Mouse (Mus musculus): ENCODE data around the gene Sult5a1.

Sult5a1 gene

DNA sequence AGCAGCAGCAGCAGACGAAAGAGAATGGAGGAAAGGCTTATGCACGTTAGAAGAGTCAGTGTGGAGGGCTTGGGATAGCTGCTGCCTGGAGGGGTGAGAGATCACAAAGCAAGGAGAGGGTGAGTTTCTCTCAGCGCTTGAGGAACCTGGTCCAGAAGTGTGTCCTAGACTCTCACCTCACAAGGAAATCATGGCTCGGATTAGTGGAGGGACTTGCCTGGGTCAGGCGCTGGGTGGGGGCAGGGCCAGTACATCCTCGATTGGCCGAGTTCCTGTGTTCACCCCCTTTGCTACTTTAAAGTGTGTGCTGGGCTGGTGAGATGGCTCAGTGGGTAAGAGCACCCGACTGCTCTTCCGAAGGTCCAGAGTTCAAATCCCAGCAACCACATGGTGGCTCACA, 22.3 kb downstream of the Sult5a1 start:
- in situ Hi-C loops (cut with MboI, MseI): no loop called here

DNA sequence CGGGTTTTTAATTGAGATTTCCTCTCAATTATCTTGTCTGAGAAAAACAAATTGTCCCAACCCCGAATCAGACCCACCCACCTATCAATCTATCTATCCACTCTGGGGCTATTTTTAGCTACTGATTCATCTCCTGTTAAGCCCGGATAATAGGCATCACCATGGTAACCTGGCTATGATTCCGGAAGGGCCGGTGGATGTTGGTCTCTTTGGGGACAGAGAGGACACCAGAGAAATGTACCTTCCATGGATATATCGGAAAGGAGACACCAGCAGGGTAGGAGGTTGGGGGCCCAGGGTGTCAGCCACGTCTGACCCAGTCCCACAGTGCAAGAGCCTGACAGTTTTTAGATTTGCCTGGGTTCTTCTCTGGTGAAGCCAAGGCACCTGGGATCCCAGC, 22.7 kb downstream of the Sult5a1 start:
- in situ Hi-C loops (cut with MboI, MseI): no loop called here

DNA sequence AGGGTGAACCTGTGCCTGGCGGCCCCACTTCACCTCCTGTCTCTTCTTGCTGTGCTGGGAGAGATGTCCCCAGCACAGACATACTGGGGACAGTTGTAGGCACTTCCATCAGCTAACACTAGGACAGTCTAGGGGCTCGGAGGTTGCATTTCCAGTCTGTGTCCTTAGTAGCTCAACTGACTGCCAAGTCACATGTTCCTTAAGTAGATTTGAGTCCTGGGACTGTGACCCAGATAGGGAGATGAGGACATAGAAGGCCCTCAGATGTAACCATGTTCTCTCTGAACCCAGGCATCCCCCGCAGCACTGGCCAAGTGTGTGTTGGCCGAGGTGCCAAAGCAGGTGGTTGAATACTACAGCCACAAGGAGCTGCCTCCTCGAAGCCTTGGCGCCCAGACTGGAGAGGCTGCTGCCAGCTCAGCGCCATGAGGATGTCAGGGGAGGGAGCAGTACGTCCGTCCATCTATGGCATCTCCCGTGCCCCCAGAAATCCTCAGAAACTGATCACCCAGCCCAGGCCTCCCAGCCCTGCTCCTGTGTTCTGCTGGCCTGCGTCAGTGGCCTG, 23.9 kb downstream of the Sult5a1 start:
- in situ Hi-C loops (cut with MboI, MseI): no loop called here

DNA sequence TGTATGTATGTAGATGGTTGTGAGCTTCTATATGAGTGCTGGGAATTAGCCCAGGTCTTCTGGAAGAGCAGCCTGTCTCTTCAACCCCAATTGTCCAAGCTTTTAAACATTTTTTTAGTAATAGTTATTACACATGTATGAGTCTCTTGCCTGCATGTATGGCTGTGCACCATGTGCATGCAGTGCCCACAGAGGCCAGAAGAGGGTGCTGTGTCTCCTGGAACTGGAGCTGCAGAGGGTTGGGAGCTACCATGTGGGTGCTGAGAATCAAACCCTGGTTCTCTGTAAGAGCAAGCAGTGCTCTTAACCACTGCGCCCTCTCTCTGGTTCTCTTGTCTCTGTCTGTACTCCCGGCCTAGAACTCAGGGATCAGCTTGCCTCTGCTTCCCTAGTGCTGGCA, 25.2 kb downstream of the Sult5a1 start:
- in situ Hi-C loops (cut with MboI, MseI): no loop called here

DNA sequence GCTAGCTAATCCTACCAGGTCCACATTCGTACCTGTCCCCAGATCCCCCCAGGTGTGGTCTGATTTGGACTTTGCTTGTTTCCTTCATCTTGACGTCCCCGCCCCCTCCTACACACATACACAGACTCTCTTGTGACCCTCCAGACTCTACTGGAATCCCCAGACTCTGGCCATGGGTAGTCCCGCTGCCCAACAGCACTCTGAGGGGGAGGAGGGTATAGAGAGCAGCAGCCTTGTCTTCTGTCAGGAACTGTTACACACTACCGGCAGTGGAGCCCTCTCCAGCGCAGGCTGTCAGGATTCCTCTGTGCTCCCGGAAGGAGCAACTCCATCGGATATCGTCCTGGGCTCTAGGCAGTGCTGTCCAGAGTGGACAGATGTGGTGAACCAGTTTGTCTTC, 27.1 kb downstream of the Sult5a1 start:
- in situ Hi-C loops (cut with MboI, MseI): no loop called here

DNA sequence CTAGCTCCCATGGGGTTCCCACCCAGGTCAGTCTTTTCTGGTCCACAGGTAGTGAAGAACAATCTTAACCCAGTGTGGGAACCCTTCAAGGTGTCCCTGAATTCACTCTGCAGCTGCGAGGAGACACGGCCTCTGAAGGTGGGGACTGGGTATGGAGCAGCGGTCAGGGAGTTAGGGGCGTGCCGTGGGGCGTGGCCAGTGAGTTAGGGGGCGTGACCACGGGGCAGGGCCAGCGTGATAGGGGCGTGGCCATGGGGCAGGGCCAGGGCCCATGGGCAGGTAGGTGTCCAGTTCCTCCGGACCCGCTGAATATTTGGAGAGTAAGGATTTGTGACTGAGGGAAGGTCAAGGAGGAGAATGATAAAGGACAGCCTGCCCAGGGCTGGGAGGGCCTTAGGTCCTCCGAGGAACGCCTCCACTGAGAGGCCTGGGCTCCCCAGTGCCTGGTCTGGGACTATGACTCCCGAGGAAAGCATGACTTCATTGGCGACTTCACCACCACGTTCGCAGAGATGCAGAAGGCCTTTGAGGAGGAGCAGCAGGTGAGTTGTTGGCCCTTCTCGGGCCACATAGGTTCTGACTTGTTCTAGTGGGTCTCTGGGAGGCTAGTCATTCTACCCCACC, 31.8 kb downstream of the Sult5a1 start:
- in situ Hi-C loops (cut with MboI, MseI): no loop called here

DNA sequence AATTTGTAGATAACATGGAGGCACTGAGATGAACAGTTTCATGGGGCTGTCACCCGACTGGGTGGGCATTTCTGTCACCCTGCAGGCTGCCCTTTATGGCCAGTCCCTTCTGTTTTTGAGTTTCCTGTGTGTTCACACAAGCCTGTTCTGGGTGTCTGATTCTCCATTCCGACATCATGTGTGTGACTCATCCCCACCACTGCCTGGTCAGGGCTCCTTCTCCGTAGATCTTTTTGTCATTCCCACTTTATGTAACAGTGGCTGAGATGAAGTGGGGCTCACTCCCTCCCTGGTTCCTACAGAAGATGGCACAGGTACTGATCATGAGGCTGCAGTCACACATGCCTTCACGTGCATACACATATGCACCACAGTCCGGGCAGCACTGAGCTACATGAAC, 35.4 kb downstream of the Sult5a1 start:
- in situ Hi-C loops (cut with MboI, MseI): no loop called here

DNA sequence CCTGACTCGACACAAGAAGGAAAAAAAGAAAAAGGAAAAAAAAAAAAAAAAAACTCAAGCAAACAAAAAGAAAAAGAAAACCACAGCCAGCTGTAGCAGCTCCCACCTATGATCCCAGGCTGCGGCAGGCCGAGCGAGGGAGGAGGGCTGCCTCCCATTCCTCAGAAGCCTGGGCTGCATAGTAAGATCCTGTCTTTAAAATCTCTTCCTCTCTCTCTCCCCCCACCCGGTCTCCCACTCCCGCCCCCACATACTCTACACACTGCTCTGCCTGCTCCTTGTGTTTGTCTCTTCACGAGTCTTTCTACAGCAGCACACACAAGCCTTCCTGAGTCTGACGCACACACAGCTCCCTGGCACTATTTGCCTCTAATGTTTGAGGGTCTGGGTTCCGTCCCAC, 36.1 kb downstream of the Sult5a1 start:
- in situ Hi-C loops (cut with MboI, MseI): no loop called here

DNA sequence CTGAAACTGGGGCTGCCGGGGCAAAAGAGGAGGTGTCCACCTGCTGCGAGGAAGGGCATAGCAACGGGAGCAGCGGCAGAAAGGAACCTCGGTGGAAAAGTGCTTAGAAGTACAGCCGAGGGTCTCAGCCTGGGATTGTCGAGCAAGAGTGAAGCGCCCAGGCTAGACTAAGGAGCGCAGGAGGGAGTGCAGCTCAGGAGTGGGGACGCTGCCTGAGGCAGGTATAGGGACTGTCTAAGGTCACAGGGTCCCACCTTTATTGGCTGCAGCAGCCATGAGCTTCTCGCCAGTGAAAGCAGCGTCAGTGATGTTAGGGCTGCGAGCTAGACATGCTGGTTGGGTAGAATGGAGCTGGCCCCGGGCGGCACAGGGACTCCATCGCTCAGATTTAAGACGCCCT, 40.4 kb downstream of the Sult5a1 start:
- in situ Hi-C loops (cut with MboI, MseI): no loop called here

DNA sequence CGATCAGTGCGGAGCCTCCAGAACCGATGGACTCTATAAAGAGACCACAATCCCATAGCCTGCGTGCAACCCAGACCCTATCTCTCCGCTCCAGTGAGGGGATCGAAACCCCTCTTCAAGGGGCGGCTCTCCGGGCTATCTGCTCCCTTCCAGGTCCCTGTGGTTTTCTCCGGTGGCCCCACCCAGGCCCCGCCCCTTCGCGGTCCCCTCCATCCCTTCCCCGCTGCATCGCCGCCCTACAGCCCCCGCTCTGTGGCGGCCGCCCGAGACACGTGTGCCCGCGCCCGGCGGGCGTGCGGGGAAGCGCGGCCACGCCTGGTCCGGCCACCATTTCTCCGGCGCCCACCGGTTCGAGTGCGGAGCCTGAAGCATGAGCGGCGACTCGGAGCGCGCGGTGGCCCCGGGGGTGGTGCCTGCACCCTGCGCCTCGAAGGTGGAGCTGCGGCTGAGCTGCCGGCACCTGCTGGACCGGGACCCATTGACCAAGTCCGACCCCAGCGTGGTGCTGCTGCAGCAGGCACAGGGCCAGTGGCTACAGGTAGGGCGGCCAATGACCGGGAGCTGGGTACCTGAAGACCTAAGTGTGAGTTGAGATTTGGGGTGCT, 40.9 kb downstream of the Sult5a1 start, which contains the start of gene Cpne7:
TSS of gene Cpne7 (plus strand) at position 248 of the 605 bp plus-strand sequence.
- in situ Hi-C loops (cut with MboI, MseI): no loop called here

DNA sequence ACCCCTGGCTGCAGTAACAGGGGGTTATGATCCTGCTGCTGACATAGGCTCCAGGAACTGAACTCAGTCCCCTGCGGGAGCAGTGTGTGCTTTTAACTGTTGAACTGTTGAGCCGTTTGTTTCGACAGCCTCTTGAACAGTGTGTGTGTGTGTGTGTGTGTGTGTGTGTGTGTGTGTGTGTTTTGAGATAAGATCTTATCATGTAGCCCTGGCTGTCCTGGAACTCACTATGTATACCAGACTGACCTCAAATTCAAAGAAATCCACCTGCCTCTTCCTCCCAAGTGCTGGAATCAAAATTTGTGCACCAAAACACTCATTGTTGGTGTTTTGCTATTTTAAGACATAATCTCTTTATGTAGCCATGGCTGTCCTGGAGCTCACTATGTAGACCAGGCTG, 43.5 kb downstream of the Sult5a1 start:
- in situ Hi-C loops (cut with MboI, MseI): no loop called here

DNA sequence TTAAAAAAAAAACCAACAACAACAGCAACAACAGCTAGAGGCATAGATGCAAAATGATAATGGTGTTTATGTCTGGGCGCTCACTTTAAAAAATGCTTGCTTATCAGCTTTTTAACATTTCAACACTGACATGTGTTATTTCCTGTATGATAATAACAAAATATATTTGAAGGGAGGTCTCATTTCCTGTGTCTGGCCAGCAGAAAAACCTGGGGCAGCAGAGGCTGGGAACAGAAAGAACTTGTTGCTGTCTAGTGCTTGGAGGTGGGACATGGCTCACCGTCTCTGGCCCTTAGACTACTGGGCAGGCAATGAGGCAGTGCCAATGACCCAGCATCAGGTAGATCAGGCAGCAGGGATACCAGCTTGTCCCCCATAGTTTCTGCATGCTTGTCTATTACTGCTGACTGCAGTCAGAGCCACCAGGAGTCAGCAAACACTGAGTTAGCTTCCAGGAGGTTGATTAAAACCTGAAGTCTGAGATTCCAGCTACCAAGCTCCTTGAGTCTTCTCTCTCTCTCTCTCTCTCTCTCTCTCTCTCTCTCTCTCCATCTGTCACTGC, 44.1 kb downstream of the Sult5a1 start:
- in situ Hi-C loops (cut with MboI, MseI): no loop called here

DNA sequence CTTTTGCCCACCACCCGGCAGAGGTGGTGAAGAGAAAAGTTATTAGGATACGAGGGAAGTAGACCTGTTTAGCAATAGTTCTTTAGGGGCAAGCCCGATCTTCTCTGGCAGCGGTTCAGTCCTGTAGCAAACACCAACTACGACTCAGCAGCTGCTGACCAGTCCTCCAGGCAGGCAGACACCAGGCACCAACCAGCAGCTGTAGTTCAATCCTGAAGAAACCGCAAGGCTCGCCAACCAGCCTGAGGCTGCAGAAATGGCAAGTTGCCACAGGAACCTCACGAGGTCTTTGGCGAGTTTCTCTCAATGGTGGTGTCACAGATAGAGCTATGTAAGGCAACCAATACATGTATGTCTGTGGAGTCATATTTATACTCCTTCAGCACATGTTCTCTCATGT, 45.2 kb downstream of the Sult5a1 start:
- in situ Hi-C loops (cut with MboI, MseI): no loop called here

DNA sequence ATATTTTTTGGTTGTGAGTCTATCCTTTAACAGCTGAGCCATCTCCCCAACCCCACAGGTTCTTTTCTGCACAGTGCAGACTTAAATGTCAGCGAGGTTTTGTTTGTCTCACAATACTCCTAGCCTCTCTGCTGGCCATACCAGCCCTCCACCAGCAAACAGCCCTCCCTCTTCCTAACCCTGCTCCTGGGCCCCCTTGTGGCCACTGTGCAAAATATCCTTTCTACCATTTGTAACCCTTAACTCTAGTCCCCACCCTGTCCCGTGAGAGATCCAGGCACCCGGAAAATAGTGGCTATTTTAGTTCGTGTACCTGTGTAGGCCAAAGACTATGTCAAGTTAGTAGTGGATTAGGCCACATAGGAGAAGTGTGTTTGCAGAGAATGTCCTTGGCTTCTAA, 47.5 kb downstream of the Sult5a1 start:
- in situ Hi-C loops (cut with MboI, MseI): no loop called here

DNA sequence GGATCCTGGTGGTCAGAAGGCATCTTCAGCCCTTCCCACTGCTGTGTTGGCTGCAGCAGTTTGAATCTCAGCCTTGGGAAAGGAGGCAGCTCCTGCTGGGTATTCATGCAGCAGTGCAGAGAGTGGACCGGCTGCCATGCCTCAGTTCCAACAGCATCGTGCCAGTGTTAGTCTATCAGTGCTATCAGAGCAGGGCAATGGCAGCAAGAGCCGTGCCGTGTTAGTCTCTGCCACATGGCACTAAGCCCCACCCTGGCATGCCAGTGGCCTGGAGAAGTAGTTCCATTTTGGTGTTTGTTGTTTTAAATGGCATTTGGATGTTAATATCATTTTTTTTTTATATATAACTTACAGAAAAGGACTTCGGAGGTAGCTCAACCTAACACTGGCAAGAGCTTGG, 49.2 kb downstream of the Sult5a1 start:
- in situ Hi-C loops (cut with MboI, MseI): no loop called here

DNA sequence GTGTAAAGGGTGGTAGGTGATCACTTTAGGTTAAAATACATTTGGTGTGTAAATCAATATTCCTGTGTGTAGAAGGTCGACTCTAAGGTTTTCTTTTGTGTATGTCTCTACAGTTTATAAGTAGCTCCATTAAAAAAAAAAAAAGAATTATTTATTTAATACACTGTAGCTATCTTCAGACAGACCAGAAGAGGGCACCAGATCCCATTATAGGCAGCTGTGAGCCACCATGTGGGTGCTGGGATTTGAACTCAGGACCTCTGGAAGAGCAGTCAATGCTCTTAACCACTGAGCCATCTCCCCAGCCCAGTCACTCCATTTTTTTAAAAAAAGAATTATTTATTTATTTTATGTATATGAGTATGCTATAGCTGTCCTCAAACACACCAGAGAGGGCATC, 50.1 kb downstream of the Sult5a1 start:
- in situ Hi-C loops (cut with MboI, MseI): no loop called here

DNA sequence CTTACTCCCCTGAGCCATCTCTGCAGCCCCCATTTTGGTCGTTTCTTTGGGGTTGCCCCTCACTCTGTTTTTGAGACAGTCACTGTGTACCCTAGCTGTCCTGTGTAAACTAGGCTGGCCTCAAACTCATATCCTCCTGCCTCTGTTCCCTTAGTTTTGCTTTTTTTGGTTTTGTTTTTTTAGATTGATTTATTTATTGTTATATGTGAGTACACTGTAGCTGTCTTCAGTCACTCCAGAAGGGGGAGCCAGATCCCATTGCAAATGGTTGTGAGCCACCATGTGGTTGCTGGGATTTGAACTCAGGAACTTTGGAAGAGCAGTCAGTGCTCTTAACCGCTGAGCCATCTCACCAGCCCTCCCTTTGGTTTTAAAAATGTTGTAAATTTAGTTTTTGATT, 51.6 kb downstream of the Sult5a1 start:
- in situ Hi-C loops (cut with MboI, MseI): no loop called here

DNA sequence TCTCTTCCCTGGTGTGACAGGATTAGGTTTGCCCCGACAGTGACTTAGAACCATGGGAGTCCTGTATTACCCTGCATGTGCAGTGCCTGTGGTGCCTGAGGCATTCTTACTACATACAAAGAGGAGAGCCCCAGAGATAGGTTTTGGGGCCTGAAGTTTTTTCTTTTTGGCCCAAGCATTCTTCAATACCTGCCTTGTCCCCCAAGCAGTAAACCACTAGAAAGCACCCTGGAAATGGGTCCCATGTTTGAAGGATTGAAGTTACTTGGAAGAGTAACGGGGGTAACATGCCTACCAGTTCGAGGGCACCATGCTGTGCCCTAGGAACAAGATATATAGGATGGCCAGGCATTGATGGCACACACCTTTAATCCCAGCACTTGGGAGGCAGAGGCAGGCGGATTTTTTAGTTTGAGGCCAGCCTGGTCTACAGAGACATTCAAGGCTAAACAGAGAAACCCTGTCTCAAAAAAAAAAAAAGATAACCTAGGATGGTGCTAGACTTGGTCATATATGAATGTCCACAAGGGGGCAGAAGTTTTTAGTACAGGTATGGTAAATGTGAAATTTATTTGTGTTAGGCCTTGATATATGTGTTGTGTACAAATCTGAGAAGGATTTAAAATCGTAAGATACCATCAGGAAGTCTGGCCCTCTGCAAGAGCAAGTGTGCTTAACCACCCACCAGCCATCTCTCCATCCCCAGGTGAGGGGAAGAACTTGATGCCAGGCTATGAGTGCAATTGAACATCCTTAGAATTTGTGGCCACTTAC, 52.4 kb downstream of the Sult5a1 start:
- in situ Hi-C loops (cut with MboI, MseI): no loop called here

DNA sequence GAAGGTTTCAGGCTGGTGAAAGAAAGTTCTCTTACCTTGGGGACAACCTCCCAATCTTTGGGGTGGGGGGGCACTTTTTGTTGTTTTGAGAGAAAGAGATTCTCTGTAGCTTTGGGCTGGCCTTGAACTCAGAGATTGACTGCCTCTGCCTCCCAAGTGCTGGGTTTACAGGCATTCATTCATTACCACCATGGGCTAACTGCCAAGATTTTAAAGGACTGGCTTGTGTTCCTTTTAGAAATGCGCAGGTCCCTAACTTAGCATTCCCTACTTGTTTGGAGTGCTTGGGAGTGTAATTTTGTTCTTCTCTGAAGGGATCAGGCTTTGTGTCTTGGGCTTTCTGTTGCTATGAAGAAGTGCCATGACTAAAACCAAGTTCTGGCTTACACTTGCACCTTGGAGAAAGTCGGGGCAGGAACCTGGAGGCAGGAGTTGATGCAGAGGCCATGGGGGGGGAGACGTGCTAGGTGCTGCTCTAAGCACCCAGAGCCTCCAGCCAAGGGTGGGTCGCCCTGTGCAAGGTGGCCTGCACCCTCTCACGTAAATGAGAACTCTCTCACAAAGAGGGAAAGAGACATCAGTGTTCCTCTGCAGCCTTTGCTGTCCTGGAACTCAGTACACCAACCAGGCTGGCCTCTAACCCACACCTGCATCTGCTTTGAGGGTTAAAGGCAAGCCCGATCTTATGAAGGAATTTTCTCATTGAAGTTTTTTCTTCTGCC, 53.9 kb downstream of the Sult5a1 start:
- in situ Hi-C loops (cut with MboI, MseI): loop anchor here (5.0 kb wide), 1 partner anchor 57 kb away; no protein-coding TSS in a partner anchor

DNA sequence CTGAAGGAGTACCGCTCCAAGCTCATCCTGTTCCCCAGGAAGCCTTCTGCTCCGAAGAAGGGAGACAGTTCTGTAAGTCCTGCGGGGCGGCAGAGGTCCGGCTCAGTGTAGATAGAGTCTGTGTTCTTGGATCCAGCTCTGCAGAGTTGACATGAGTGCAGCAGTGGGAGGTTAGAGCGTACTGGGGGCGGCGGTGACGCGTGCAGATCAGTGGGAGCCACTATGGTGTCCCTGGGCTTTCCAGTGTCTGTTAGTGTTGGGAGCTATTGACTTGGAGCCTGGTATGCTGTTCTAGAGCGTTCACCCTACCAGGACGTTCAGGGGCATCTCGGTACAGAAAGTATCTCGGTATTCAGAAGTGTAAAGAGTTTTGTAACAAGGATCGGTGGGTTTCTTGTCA, 54.8 kb downstream of the Sult5a1 start:
- in situ Hi-C loops (cut with MboI, MseI): loop anchor here (5.0 kb wide), 1 partner anchor 56 kb away; no protein-coding TSS in a partner anchor

DNA sequence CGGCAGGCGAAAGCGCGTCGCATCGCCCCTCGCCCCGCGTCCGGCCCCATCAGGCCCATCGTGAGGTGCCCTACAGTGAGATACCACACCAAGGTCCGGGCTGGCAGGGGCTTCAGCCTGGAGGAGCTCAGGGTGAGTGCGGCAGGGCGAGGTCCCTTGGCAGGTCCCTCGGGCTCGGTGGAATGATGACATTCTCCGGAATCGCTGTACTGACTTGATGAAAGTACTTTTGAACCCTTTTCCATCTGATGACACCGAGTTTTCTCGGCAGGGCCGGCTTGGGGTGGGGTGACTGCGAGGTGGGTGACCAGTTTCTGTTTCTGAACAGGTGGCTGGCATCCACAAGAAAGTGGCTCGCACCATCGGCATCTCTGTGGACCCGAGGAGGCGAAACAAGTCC, 55.3 kb downstream of the Sult5a1 start:
- in situ Hi-C loops (cut with MboI, MseI): loop anchor here (5.0 kb wide), 1 partner anchor 56 kb away; no protein-coding TSS in a partner anchor

Data from T-helper 2 cell (primary cell).